Mouse (Mus musculus) liver, postnatal 0 days (tissue): ENCODE measurements at regions not wholly inside any gene's neighbourhood (a gene's known extent, or its start where the extent isn't known, plus 50 kb on each side); places are given as distances from the start of the nearest gene placed in this dataset.

Experiments
- ATAC-seq: fragments of 200-750 bp; cut with Nextera tagmentation; 2 replicates; pipeline ENCODE4 v1.8.0; 2017; ENCODE audit warnings: mild to moderate bottlenecking, moderate library complexity
- DNase-seq: peaks from one replicate; pipeline ENCODE4 v3.0.0-alpha.2; 2016
- H3K27ac ChIP-seq: fragments of 300-500 bp; sonication (generic); 2 replicates; pipeline ENCODE4 v1.5.1; 2014; ENCODE audit warnings: antibody characterized with exemption, moderate library complexity, mild to moderate bottlenecking, low read depth
- H3K27me3 ChIP-seq: fragments of 300-500 bp; sonication (generic); 2 replicates; pipeline ENCODE4 v1.6.1; 2014; ENCODE audit warnings: low read length, control low read depth, mixed read lengths; ENCODE audit not compliant: insufficient read depth
- H3K36me3 ChIP-seq: fragments of 300-500 bp; sonication (generic); replicated peaks from 2 replicates; pipeline ENCODE4 v1.6.1; 2014; ENCODE audit warnings: mild to moderate bottlenecking, control low read depth, low read length, moderate library complexity, mixed read lengths; ENCODE audit not compliant: insufficient read depth
- H3K4me1 ChIP-seq: fragments of 300-500 bp; sonication (generic); 2 replicates; pipeline ENCODE4 v1.6.1; 2014; ENCODE audit warnings: antibody characterized with exemption, mild to moderate bottlenecking, control low read depth; ENCODE audit not compliant: insufficient read depth
- H3K4me2 ChIP-seq: fragments of 300-500 bp; sonication (generic); 2 replicates; pipeline ENCODE4 v1.6.1; 2014; ENCODE audit warnings: low read depth, mild to moderate bottlenecking, low read length, moderate library complexity, mixed read lengths
- H3K4me3 ChIP-seq: fragments of 300-500 bp; sonication (generic); 2 replicates; pipeline ENCODE4 v1.5.1; 2014; ENCODE audit warnings: low read depth, low read length
- H3K9ac ChIP-seq: fragments of 300-500 bp; sonication (generic); replicated peaks from 2 replicates; pipeline ENCODE4 v1.6.1; 2014; ENCODE audit warnings: mild to moderate bottlenecking, moderate library complexity
- H3K9me3 ChIP-seq: fragments of 300-500 bp; sonication (generic); 2 replicates; pipeline ENCODE4 v1.6.1; 2016; ENCODE audit warnings: mild to moderate bottlenecking, control low read depth, low read length, mixed read lengths
- CTCF ChIP-seq: sonication (generic); IDR thresholded peaks from 2 replicates; pipeline ENCODE4 v1.5.1; 2016; ENCODE audit warnings: antibody characterized with exemption, low read depth
- EP300 ChIP-seq: IDR thresholded peaks from 2 replicates; pipeline ENCODE4 v1.6.1; 2016; ENCODE audit warnings: antibody characterized with exemption, low read depth, mild to moderate bottlenecking
- WGBS: fragments of 180-500 bp; shearing (Covaris S2); extraction: QIAGEN DNeasy Blood & Tissue Kit; methylation state at CpG from one replicate; pipeline ENCODE4 v1.1.7; 2014; ENCODE audit not compliant: insufficient replicate concordance; 5-methylcytosine and 5-hydroxymethylcytosine counted together

GRCm38 (mm10) chr13:37151835-37152516 lies 101.9 kb upstream of the F13a1 start:
- no peak for DNase-seq
- 79% methylated on average over 4 of the region's 4 CpGs for WGBS
- Histone ChIP-seq H3K9ac (no peak overlapping the region), H3K27ac (no peak overlapping the region), H3K36me3 (no peaks in the 10 kb centered on the region), H3K27me3 (no peaks in the 10 kb centered on the region), H3K4me3 (no peak overlapping the region), H3K9me3 (no peaks in the 10 kb centered on the region), H3K4me1 (no peaks in the 10 kb centered on the region), H3K4me2 (no peak overlapping the region)
- TF ChIP-seq EP300 = no peak
- TF ChIP-seq CTCF = no peak
- no peak for ATAC-seq

GRCm38 (mm10) chr13:37149961-37150360 lies 99.9 kb upstream of the F13a1 start:
- H3K27ac ChIP-seq = no peak overlapping the region
- no peak overlapping the region for H3K4me2 ChIP-seq
- ATAC-seq = no peak
- WGBS = 56% methylated on average over 1 of the region's 1 CpGs
- DNase-seq = no peak
- no peaks in the 10 kb centered on the region for H3K9me3 ChIP-seq
- no peak overlapping the region for H3K9ac ChIP-seq
- H3K4me1 ChIP-seq = no peaks in the 10 kb centered on the region
- no peak overlapping the region for H3K4me3 ChIP-seq
- no peak for TF ChIP-seq EP300
- TF ChIP-seq CTCF = no peak
- no peaks in the 10 kb centered on the region for H3K27me3 ChIP-seq
- H3K36me3 ChIP-seq = no peaks in the 10 kb centered on the region

- H3K27ac ChIP-seq = no peak overlapping the region
- H3K4me3 ChIP-seq = no peak overlapping the region
- 68% methylated on average over 3 of the region's 3 CpGs for WGBS
- no peak for DNase-seq
- ATAC-seq = no peak
- no peaks in the 10 kb centered on the region for H3K27me3 ChIP-seq
- no peaks in the 10 kb centered on the region for H3K4me1 ChIP-seq
- H3K9ac ChIP-seq = no peak overlapping the region
- TF ChIP-seq CTCF = no peak
- TF ChIP-seq EP300 = no peak
- no peaks in the 10 kb centered on the region for H3K9me3 ChIP-seq
- H3K36me3 ChIP-seq = no peaks in the 10 kb centered on the region
- no peak overlapping the region for H3K4me2 ChIP-seq
Measured at GRCm38 (mm10) chr13:37149066-37149781, 99.2 kb upstream of the F13a1 start.

- 39% methylated on average over 1 of the region's 1 CpGs for WGBS
- Histone ChIP-seq H3K4me2 (no peak overlapping the region), H3K4me1 (no peaks in the 10 kb centered on the region), H3K9ac (no peak overlapping the region), H3K27me3 (no peaks in the 10 kb centered on the region), H3K9me3 (no peaks in the 10 kb centered on the region), H3K4me3 (no peak overlapping the region), H3K36me3 (no peaks in the 10 kb centered on the region), H3K27ac (no peak overlapping the region)
- DNase-seq (no peak), ATAC-seq (no peak)
- TF ChIP-seq CTCF (no peak), EP300 (no peak)
Measured at GRCm38 (mm10) chr13:37148627-37149026, 98.6 kb upstream of the F13a1 start.

GRCm38 (mm10) chr13:37147790-37148189 lies 97.7 kb upstream of the F13a1 start:
- DNase-seq = no peak
- no peak overlapping the region for H3K4me2 ChIP-seq
- H3K27me3 ChIP-seq = no peaks in the 10 kb centered on the region
- TF ChIP-seq EP300 (no peak), CTCF (no peak)
- no peaks in the 10 kb centered on the region for H3K36me3 ChIP-seq
- 83% methylated on average over 8 of the region's 8 CpGs for WGBS
- no peak overlapping the region for H3K9ac ChIP-seq
- no peaks in the 10 kb centered on the region for H3K4me1 ChIP-seq
- H3K9me3 ChIP-seq = no peaks in the 10 kb centered on the region
- H3K4me3 ChIP-seq = no peak overlapping the region
- H3K27ac ChIP-seq = no peak overlapping the region
- no peak for ATAC-seq

GRCm38 (mm10) chr13:37142812-37143211 lies 92.8 kb upstream of the F13a1 start:
- Histone ChIP-seq H3K36me3 (no peaks in the 10 kb centered on the region), H3K27ac (no peak overlapping the region), H3K9me3 (no peaks in the 10 kb centered on the region), H3K4me1 (no peaks in the 10 kb centered on the region), H3K4me2 (no peak overlapping the region), H3K27me3 (no peaks in the 10 kb centered on the region), H3K4me3 (no peak overlapping the region), H3K9ac (no peak overlapping the region)
- TF ChIP-seq EP300 (no peak), CTCF (no peak)
- no peak for ATAC-seq
- WGBS = 62% methylated on average over 2 of the region's 2 CpGs
- no peak for DNase-seq
